Mouse (Mus musculus) heart, adult 10 weeks (tissue): ENCODE results near the gene Gm44973. TPM values are rescaled to one million over a fixed set of nuclear protein-coding genes. Genes with fewer than 3 reads are reported as not detected.

ENCODE experiments used
- polyA plus RNA-seq: library from polyadenylated mRNA; stranded (reverse); fragments of 350-450 nt; fragmentation: Illumina TruSeq; extraction: RNeasy Lipid Tissue Mini Kit (QIAGEN cat#74804); gene quantifications from one replicate; pipeline ENCODE4 v1.2.3, GENCODE M21; 2014; ENCODE audit warnings: low read depth, low replicate concordance

The Gm44973 gene
- not detected for polyA plus RNA-seq

DNA sequence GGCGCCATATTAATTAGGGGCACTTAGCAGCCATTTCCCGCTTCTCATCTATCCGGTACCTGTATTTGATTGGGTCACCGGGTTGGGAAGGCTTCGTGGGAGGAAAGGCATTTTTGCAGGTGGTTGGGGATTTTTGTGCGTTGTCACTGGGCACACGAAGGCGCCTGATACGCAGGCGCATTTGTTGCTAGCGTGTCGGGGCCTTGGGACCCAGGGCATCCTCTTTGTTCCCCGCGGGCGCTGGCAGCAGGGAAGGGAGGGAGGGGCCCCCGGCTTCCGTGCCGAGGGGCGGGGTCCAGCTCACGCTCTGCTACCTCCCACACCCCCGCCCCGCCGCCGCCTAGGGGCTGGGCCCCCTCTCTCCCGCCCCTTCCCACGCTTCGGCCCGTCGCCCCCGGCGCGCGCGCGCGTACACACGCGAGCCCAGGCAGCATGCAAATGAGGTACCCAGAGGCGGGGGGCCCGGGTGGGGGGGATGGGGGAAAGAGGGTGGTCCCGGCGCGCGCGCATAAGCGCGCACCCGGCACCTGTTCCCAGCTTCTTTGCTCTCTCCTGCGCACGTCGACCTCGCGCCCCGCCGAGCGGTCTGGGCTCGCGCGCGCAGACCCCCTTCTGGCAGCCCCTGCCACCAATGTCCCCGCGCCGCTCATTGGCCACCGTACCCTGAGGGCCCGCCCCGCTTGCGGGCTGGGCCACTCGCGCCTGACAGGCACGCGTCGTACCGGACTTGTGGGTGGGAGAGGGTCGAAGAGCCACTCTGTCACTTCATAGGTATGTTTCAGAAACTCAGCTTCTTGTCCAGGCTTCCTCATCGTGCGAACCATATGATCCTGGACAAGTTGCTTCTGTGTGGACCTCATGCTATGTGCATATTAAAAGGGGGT, at the start of gene Gm44973:
TSS of gene Gm44973 (plus strand) at position 379 of the 884 bp plus-strand sequence.

DNA sequence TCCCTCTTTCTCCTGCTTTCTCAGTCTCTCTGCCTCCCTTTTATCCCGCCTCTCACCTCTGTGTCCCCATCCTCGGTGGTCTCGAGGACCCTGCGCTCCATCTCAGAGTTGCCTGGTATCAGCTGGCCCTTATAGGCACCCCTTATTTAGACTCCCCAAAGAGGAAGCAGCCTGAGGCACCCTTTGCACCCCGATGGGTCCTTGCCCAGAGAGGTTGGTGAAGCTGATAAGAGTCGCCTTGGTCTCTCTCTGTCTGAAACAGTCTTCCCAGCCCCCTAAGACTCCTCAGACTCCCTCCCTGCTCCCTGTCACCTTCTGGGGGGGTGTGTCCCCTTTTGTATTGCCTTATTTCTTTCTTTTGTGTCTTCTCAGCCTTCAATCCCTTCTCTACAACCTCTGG, 44.2 kb upstream of the Gm44973 start, which contains the start of gene Sbk3:
TSS of gene Sbk3 (minus strand) at position 101 of the 400 bp plus-strand sequence.

DNA sequence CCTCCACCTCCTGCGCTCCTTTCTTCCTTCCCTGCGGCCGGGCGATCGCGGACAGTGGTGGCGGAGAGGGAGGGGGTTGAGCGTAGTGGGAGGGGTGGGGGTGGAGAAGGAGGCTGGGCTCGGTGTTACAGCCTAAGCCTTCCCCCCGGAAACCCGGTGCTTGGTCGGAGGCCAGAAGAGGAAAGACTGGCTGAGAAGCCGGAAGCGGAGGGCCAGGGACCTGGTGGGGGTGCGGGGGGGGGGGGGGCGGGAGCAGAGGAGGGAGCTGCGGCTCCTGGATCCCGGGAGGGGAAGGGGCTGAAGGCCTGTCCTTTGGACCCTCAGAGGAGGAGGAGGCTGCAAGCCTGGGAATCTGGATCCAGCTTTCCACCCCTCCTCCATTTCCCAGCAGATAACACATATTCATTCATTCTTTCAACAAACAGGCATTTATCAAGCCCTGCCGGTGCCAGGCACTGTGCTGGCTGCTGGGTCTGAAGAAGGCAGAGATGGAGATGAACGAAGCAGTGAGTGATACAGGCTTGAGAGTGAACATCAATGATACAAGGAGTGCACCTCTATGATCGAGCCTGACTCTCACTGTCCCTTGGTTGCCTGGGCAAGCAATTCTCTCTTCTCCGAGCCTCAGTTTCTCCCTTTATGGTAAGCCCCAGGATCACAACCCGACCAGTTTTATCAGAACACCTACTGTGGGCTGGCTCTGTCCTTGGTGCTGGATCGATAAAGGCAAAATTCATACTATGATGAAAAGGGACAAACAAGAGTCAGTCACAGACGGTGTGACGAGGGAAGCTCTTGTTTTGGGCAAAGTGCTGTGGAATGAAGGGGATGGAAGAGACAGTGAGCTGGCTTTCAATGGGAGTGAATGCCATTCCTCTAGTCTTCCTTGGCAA, 19.0 kb upstream of the Gm44973 start, which contains the start of gene Zfp579:
TSS of gene Zfp579 (minus strand) at position 156 of the 893 bp plus-strand sequence.

DNA sequence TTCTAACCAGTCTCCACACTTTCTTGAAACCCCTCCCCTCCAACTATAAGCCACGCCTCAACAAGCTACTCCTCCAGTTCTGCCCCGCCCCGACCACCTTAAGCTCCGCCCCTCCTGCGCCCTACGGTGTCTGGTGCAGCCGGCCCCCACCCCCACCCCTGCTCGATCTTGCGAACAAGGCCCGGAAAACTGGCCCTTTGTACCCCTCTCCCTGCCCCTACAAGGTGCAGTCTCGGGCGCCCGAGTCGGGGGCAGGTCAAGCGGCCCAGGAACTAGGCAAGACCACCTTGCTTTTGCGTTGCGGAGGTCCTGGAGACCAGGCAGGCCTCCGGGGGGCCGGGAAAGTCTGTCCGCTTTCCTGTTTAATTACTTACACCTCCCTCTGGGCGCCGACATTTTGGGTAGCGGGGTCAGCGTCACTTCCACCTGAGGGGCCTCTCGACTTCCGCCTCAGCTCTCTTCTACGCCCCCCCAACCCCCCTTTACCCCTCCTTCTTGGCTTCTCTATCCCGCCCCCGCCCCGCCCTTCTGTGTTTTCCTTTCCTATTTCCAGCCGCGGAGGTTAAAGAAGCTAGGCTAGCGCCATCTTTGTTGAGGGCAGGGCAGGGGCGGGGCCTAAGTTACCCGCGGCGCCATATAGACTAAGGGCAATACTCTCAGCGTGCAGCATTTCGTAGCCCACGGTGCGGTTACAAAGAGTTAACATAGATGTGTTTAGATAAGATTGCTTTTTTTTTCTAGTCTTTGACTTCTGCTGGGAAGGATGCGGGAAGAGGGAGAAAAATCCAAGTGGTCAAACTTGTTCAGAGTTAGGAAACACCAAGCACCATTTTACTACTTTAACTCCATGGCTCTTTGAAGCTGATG, 812 bp upstream of the Gm44973 start, which contains the start of the genes Zfp524 and Fiz1:
TSS of gene Zfp524 (plus strand) at position 165 of the 867 bp plus-strand sequence.
TSS of gene Fiz1 (minus strand) at position 447 of the 867 bp plus-strand sequence.

DNA sequence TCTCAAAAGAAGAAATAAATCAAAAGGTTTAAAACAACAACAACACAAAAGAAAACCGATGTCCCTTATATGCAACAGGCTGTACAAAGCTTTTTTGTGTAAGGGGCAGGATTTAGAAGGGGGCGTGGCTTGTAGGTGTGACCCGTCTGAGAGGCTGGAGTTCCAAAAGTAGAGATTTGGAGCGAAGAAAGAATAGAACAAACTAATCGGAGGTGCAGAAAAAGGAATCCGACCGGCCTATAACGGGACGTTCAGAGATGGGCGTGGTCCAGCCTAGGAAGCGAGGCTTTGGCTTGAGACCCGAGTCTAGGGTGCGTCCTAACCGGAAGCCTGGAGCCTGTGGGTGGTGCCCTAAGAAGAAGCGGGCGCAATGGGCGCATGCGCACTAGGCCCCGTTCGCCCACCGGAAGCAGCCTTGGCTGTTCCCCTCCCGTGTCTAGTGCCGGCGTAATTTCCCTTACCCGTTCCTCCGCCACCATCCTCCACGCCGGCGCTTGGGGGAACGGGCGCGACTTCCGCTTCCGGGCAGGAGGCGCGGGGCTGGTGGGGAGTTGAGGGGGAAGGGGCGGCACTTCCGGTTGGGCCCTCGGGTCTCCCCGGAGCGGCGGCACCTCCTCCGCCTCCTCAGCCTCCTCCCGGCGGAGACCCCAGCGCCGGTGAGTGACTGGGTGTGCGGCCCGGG, 4.8 kb downstream of the Gm44973 start, which contains the start of the genes Zfp865 and Ccdc106:
TSS of gene Zfp865 (plus strand) at position 377 of the 682 bp plus-strand sequence.
TSS of gene Ccdc106 (plus strand) at position 554 of the 682 bp plus-strand sequence.

DNA sequence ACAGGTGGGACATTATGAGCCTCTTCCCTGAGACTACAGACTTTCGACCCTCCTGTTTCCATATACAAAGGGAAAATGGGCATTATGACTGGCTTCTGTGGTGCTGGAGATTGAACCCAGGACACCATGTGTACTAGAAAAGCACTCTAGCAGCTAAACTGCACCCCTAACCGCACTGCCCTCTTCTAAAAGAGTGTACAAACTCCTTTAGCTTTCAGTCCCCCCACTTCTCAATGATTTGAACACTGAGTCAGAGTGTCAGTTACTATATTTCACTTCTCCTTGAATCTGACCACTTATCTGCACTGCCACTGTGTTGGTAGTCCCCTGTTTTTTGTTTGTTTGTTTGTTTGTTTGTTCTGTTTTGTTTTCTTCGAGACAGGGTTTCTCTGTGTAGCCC, 18.5 kb downstream of the Gm44973 start, which contains the start of gene 4632433K11Rik:
TSS of gene 4632433K11Rik (plus strand) at position 301 of the 400 bp plus-strand sequence.

DNA sequence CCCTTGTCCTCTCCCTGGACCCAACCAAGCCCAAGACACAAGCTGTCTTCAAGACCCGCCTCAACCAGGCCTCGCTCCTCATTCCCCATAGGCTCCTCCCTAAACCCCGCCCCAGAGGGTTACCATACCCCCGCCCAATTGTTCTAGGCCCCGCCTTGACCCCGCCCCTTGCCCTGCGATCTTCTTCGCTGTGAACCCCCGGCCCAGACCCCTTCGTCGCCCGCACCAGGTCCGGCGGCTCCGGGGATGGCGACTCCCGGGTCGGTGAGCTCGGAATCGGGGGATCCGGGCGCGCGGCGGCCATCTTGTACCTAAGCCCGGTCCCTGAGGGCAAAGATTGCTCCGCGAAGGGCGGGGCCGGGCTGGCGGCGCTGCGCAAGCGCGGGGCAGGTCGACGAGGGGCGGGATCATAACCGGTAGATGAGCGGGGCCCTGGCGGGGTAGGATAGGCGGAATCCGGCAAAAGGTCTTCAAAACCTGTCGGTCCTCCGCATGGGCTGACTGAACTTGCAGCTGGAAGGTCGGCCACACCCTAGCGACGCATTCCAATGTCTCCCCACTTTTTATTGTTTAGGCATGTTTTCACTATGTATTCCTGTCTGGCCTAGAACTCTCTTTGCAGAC, 22.9 kb downstream of the Gm44973 start, which contains the start of gene Zfp784:
TSS of gene Zfp784 (minus strand) at position 338 of the 624 bp plus-strand sequence.

DNA sequence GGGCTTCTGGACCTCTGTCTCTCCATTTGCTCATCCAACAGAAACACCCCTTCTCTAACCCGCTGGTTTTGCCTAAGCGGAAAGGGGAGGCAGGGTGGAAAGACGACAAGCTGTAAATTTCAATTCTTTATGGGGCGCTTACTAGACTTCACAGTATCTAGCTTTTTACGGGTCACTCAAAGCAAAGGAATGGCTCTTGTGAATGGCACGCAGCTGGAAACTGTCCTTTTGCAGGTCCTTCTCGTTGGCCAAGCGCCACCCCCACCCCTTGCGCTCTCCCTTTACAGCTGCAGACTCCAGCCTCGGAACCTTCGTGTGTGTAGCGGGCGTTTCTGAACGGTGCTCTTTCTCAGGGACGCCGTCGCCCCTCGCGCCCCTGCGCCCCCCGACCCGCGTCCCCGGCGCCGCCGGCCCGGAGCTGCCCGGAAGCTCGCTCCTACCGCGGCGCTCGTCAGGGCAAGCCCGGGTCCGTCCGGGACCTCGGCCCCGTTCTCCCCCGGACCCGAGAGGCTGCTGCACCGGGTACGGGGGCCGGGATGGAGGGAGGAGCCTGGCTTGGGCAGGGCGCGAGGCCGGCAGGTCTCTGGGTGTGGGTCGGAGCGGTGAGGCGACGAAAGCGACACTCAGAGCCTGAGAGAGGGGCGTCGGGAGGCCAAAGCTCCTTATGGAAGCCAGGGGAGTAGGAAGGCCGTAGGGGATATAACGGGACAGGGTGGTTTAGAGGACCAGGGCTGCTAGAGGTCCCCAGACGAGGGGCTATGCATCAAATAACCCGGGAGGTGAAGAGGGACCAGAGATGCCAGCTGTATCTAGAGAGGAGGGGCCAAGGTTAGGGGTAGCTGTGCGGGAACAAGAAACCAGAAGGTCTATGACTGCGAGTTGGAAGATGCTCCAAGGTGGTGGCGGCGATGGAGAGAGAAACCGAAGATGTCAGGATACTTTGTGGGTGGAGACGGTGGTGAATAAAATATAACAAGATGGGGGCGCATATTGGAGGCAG, 36.2 kb downstream of the Gm44973 start, which contains the start of gene Zfp580:
TSS of gene Zfp580 (plus strand) at position 346 of the 1,000 bp plus-strand sequence.

DNA sequence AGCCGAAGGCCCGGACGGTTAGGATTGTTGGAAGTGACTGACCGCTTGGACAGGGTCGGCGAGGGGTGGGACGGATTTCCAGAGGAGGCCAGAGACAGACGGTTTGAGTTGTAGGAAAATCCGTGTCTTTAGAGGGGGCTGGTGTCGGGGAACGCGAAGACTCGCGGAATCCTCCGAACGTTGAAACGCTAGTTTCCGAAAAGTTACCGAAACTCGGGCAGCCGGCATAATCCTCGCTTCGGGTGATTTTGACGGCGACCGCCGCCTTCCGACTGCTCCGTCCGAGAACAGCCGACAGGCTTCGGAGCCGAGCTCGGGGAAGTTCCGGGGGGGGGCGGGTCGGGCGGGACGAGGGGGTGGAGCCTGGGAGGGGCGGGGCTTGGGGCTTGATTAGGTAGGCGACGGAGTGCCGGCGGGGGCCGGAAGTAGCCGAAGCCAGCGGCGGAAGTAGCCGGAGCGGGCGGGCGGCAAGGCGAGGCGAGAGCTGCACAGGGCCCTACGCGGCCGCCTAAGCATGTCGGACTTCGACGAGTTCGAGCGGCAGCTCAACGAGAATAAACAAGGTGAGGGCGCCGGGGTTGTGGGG, 46.6 kb downstream of the Gm44973 start, which contains the start of gene U2af2:
TSS of gene U2af2 (plus strand) at position 370 of the 586 bp plus-strand sequence.

DNA sequence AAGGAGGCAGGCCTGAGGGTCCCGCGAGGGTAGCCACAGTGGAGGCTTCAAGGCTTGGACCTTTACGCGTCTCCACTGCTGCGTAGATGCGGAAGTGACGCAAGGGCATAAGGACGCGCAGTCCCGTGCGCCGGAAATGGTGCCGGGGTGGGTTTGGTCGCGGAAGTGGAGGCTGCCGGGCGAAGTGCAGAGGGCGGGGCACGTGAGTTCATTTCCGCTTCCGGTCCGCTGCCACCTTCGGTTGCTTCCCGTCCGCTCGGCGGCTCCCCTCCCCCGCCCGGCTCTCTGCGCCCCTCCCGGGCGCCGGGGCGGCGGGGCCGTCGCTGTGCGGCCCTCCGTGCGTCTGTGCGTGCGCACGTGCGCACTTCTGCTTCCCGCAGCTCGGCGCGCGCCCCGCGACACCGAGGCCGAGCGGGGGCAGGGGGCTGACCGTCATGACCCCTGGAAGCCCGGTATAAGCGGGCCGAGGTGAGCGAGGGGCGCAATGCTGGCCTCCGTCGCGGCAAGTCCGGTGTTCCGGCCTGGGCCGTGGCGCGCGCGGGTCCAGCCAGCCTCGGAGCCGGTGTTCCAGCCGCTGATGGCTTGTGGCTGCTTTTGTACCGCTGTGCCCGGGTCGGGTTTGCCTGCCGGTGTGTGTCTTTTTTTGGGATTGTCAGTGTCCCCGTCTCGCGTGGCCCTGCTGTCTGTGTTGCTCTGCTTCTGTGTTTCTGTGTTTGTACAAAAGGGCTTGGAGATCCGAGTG, 64.9 kb downstream of the Gm44973 start, which contains the start of gene Epn1:
TSS of gene Epn1 (plus strand) at position 226 of the 742 bp plus-strand sequence.

Other genes with a start within 250 kb of the Gm44973 start
- gene Fam71e2, start 244.2 kb upstream of the Gm44973 start, polyA plus RNA-seq: not detected
- not detected for gene Il11, start 232.6 kb upstream of the Gm44973 start, polyA plus RNA-seq
- gene Tmem190, start 232.6 kb upstream of the Gm44973 start, polyA plus RNA-seq: not detected
- gene Tmem238, start 225.8 kb upstream of the Gm44973 start, polyA plus RNA-seq: 6.3 TPM
- gene Rpl28, start 222.6 kb upstream of the Gm44973 start, polyA plus RNA-seq: 392 TPM
- gene Ube2s, start 202.9 kb upstream of the Gm44973 start, polyA plus RNA-seq: 101 TPM
- not detected for gene Shisa7, start 170.8 kb upstream of the Gm44973 start, polyA plus RNA-seq
- gene Isoc2b, start 145.2 kb upstream of the Gm44973 start, polyA plus RNA-seq: 13.4 TPM
- 45.8 TPM for gene Isoc2a, start 138.3 kb upstream of the Gm44973 start, polyA plus RNA-seq
- not detected for gene Gm36210, start 109.0 kb upstream of the Gm44973 start, polyA plus RNA-seq
- gene Zfp628, start 100.3 kb upstream of the Gm44973 start, polyA plus RNA-seq: 4.9 TPM
- 4.8 TPM for gene Nat14, start 93.5 kb upstream of the Gm44973 start, polyA plus RNA-seq
- gene Ssc5d, start 89.7 kb upstream of the Gm44973 start, polyA plus RNA-seq: 4.7 TPM
- gene Sbk2, start 51.1 kb upstream of the Gm44973 start, polyA plus RNA-seq: 56.6 TPM
- 60.8 TPM for gene Sbk3, start 44.3 kb upstream of the Gm44973 start, polyA plus RNA-seq
- gene Zfp579, start 19.3 kb upstream of the Gm44973 start, polyA plus RNA-seq: 25.1 TPM
- gene Zfp524, start 1.1 kb upstream of the Gm44973 start, polyA plus RNA-seq: 14.0 TPM
- 17.3 TPM for gene Fiz1, start 799 bp upstream of the Gm44973 start, polyA plus RNA-seq
- 11.4 TPM for gene Zfp865, start 4.9 kb downstream of the Gm44973 start, polyA plus RNA-seq
- not detected for gene Ccdc106, start 5.1 kb downstream of the Gm44973 start, polyA plus RNA-seq
- gene 4632433K11Rik, start 18.6 kb downstream of the Gm44973 start, polyA plus RNA-seq: not detected
- gene Zfp784, start 22.9 kb downstream of the Gm44973 start, polyA plus RNA-seq: 8.3 TPM
- gene Zfp580, start 36.0 kb downstream of the Gm44973 start, polyA plus RNA-seq: 3.2 TPM
- gene U2af2, start 46.6 kb downstream of the Gm44973 start, polyA plus RNA-seq: 85.2 TPM
- 140 TPM for gene Epn1, start 64.7 kb downstream of the Gm44973 start, polyA plus RNA-seq
- gene Rfpl4, start 101.5 kb downstream of the Gm44973 start, polyA plus RNA-seq: not detected
- 7.9 TPM for gene Rasl2-9, start 110.5 kb downstream of the Gm44973 start, polyA plus RNA-seq
- not detected for gene Vmn1r55, start 134.2 kb downstream of the Gm44973 start, polyA plus RNA-seq
- gene Vmn1r56, start 181.3 kb downstream of the Gm44973 start, polyA plus RNA-seq: not detected
- not detected for gene Vmn1r57, start 203.0 kb downstream of the Gm44973 start, polyA plus RNA-seq